Mouse (Mus musculus) MEL (cell line): ENCODE measurements around the gene Olfr522. TPM values are rescaled to one million over a fixed set of nuclear protein-coding genes. Genes with fewer than 3 reads are reported as not detected.

Source experiments
- DNase-seq: peaks from one replicate; pipeline ENCODE4 v3.0.0; 2011; ENCODE audit warnings: low read depth, low spot score
- H3K27ac ChIP-seq: 2 replicates; pipeline ENCODE4 v1.5.1; 2012; ENCODE audit warnings: low read depth, mild to moderate bottlenecking, control low read depth, low read length, moderate library complexity; ENCODE audit not compliant: control insufficient read depth
- H3K27me3 ChIP-seq, 2 experiments: fragments of 150-350 bp in 1 of 2; sonication (generic) in 1 of 2; 2 replicates each; pipeline ENCODE4 v1.6.1; 2012; ENCODE audit warnings: low read length in 2 of 2, mild to moderate bottlenecking in 2 of 2, improper control_type of control experiment in 1 of 2, moderate library complexity in 1 of 2; ENCODE audit not compliant: insufficient read depth in 2 of 2, control insufficient read depth in 1 of 2
- H3K36me3 ChIP-seq, 2 experiments: 2 replicates each; pipeline ENCODE4 v1.6.1; 2012 to 2014; ENCODE audit warnings: low read length in 2 of 2, improper control_type of control experiment in 1 of 2, inconsistent platforms in 1 of 2, mild to moderate bottlenecking in 1 of 2; ENCODE audit not compliant: insufficient read depth in 2 of 2, control insufficient read depth in 1 of 2
- H3K4me1 ChIP-seq, 2 experiments: fragments of 150-350 bp in 1 of 2; sonication (generic) in 1 of 2; 2 replicates each; pipeline ENCODE4 v1.6.1; 2012; ENCODE audit warnings: low read length in 2 of 2, improper control_type of control experiment in 1 of 2, mild to moderate bottlenecking in 1 of 2; ENCODE audit not compliant: insufficient read depth in 2 of 2, control insufficient read depth in 1 of 2
- H3K4me3 ChIP-seq, 2 experiments: fragments of 150-350 bp in 1 of 2; sonication (generic) in 1 of 2; 2 replicates each; pipeline ENCODE4 v1.5.1; 2012; ENCODE audit warnings: low read depth in 2 of 2, low read length in 2 of 2, mild to moderate bottlenecking in 2 of 2, moderate library complexity in 2 of 2, control low read depth in 1 of 2, improper control_type of control experiment in 1 of 2; ENCODE audit not compliant: control insufficient read depth in 1 of 2, insufficient read depth in 1 of 2
- H3K79me2 ChIP-seq: 2 replicates; pipeline ENCODE4 v1.6.1; 2012; ENCODE audit warnings: mild to moderate bottlenecking, low read length, moderate library complexity; ENCODE audit not compliant: control insufficient read depth, poor library complexity, insufficient read depth
- H3K9ac ChIP-seq: 2 replicates; pipeline ENCODE4 v1.6.1; 2012; ENCODE audit warnings: low read depth, mild to moderate bottlenecking, control low read depth, low read length, moderate library complexity; ENCODE audit not compliant: control insufficient read depth, poor library complexity, severe bottlenecking
- H3K9me3 ChIP-seq: fragments of 150-350 bp; sonication (generic); replicated peaks from 2 replicates; pipeline ENCODE4 v1.6.1; 2012; ENCODE audit warnings: mild to moderate bottlenecking, low read length, improper control_type of control experiment, moderate library complexity; ENCODE audit not compliant: insufficient read depth
- BHLHE40 ChIP-seq: IDR thresholded peaks from 2 replicates; pipeline ENCODE4 v1.6.1; 2012; ENCODE audit warnings: low read depth, mild to moderate bottlenecking, inconsistent platforms, low read length, improper control_type of control experiment, borderline replicate concordance
- CHD2 ChIP-seq: IDR thresholded peaks from 2 replicates; pipeline ENCODE4 v1.6.1; 2011; ENCODE audit warnings: low read length, improper control_type of control experiment
- CTCF ChIP-seq, 3 experiments: IDR thresholded peaks in 2 of 3; conservative IDR thresholded peaks in 1 of 3; 2 replicates each; pipeline ENCODE4 v1.5.1; 2011 to 2012; ENCODE audit warnings: low read length in 3 of 3, low read depth in 2 of 3, mild to moderate bottlenecking in 2 of 3, improper control_type of control experiment in 1 of 3, inconsistent platforms in 1 of 3, mixed read lengths in 1 of 3, moderate library complexity in 1 of 3; ENCODE audit not compliant: control insufficient read depth in 1 of 3, insufficient read depth in 1 of 3, poor library complexity in 1 of 3, severe bottlenecking in 1 of 3
- E2F4 ChIP-seq: IDR thresholded peaks from 2 replicates; pipeline ENCODE4 v1.6.1; 2011; ENCODE audit warnings: low read depth, low read length, improper control_type of control experiment, borderline replicate concordance
- ELF1 ChIP-seq: IDR thresholded peaks from 2 replicates; pipeline ENCODE4 v1.6.1; 2014; ENCODE audit warnings: low read depth, mild to moderate bottlenecking, inconsistent platforms, low read length, improper control_type of control experiment, moderate library complexity
- GABPA ChIP-seq: IDR thresholded peaks from 2 replicates; pipeline ENCODE4 v1.6.1; 2012; ENCODE audit warnings: low read depth, mild to moderate bottlenecking, inconsistent platforms, low read length, improper control_type of control experiment, moderate library complexity
- HCFC1 ChIP-seq: IDR thresholded peaks from 2 replicates; pipeline ENCODE4 v1.6.1; 2012; ENCODE audit warnings: low read depth, mild to moderate bottlenecking, inconsistent platforms, low read length, improper control_type of control experiment, moderate library complexity
- KAT2A ChIP-seq: conservative IDR thresholded peaks from 2 replicates; pipeline ENCODE4 v1.6.1; 2012; ENCODE audit warnings: low read depth, low read length, improper control_type of control experiment, inconsistent platforms
- MAX ChIP-seq: IDR thresholded peaks from 2 replicates; pipeline ENCODE4 v1.6.1; 2011; ENCODE audit warnings: low read length, improper control_type of control experiment
- MAZ ChIP-seq: IDR thresholded peaks from 2 replicates; pipeline ENCODE4 v1.6.1; 2012; ENCODE audit warnings: low read depth, mild to moderate bottlenecking, inconsistent platforms, low read length, improper control_type of control experiment
- MXI1 ChIP-seq: IDR thresholded peaks from 2 replicates; pipeline ENCODE4 v1.6.1; 2011; ENCODE audit warnings: mild to moderate bottlenecking, low read depth, low read length, improper control_type of control experiment
- NRF1 ChIP-seq: IDR thresholded peaks from 2 replicates; pipeline ENCODE4 v1.6.1; 2014; ENCODE audit warnings: low read depth, mild to moderate bottlenecking, inconsistent platforms, low read length, improper control_type of control experiment, moderate library complexity; ENCODE audit not compliant: poor library complexity, insufficient read depth, severe bottlenecking
- POLR2A ChIP-seq, 2 experiments: IDR thresholded peaks; 2 replicates each; pipeline ENCODE4 v1.6.1; 2011 to 2012; ENCODE audit warnings: low read length in 2 of 2, mild to moderate bottlenecking in 2 of 2, control low read depth in 1 of 2, improper control_type of control experiment in 1 of 2, low read depth in 1 of 2, moderate library complexity in 1 of 2; ENCODE audit not compliant: control insufficient read depth in 1 of 2, insufficient read depth in 1 of 2, poor library complexity in 1 of 2
- POLR2AphosphoS2 ChIP-seq: IDR thresholded peaks from 2 replicates; pipeline ENCODE4 v1.6.1; 2011; ENCODE audit warnings: low read length, improper control_type of control experiment
- RAD21 ChIP-seq: IDR thresholded peaks from 2 replicates; pipeline ENCODE4 v1.6.1; 2011; ENCODE audit warnings: mild to moderate bottlenecking, low read depth, low read length, improper control_type of control experiment
- SMC3 ChIP-seq: IDR thresholded peaks from 2 replicates; pipeline ENCODE4 v1.6.1; 2011; ENCODE audit warnings: low read depth, low read length, improper control_type of control experiment
- USF1 ChIP-seq: IDR thresholded peaks from 2 replicates; pipeline ENCODE4 v1.6.1; 2014; ENCODE audit warnings: low read depth, mild to moderate bottlenecking, inconsistent platforms, low read length, improper control_type of control experiment, moderate library complexity
- ZC3H11A ChIP-seq: IDR thresholded peaks from 2 replicates; pipeline ENCODE4 v1.6.1; 2012; ENCODE audit warnings: low read depth, mild to moderate bottlenecking, inconsistent platforms, low read length, improper control_type of control experiment
- ZNF384 ChIP-seq: IDR thresholded peaks from 2 replicates; pipeline ENCODE4 v1.6.1; 2012; ENCODE audit warnings: low read depth, mild to moderate bottlenecking, inconsistent platforms, low read length, improper control_type of control experiment
- polyA plus RNA-seq, 2 experiments: library from polyadenylated mRNA; stranded (reverse) in 1 of 2; unstranded in 1 of 2; fragments of >175 nt in 1 of 2; fragments of >200 nt in 1 of 2; gene quantifications; 2 replicates each; pipeline versions ENCODE4 v1.2.1 to v1.2.4; 2012; ENCODE audit warnings: low replicate concordance in 2 of 2, low read depth in 1 of 2; ENCODE audit not compliant: insufficient read length in 2 of 2, insufficient read depth in 1 of 2, missing spikeins in 1 of 2
- total RNA-seq: library from RNA; depleted of rRNA; stranded (reverse); fragments of 300-350 nt; gene quantifications from 2 replicates; pipeline ENCODE4 v1.2.3, GENCODE M21; 2012

Olfr522 gene
- total and polyA plus RNA-seq, 3 experiments = not detected

- Histone ChIP-seq H3K9ac (no peak overlapping the region), H3K36me3 (no peaks in the 10 kb centered on the region), H3K4me1 (peaks cover 0 to 6% of the 10 kb centered on the region in 2 experiments; a peak in 2 of 4 replicates), H3K27ac (no peak overlapping the region), H3K27me3 (no peaks in the 10 kb centered on the region), H3K9me3 (no peaks in the 10 kb centered on the region), H3K79me2 (no peaks in the 10 kb centered on the region), H3K4me3 (no peak overlapping the region)
- TF ChIP-seq CTCF (IDR thresholded peaks at IDR 0.05 in 2 of 3, conservative IDR thresholded peaks at IDR 0.05 in 1 of 3; ENCODE audit: control insufficient read depth in 1 of 3, insufficient read depth in 1 of 3, low read depth in 2 of 3, low read length in 3 of 3, poor library complexity in 1 of 3, severe bottlenecking in 1 of 3) (no peak), MXI1 (no peak), E2F4 (no peak), MAZ (no peak), SMC3 (no peak), NRF1 (no peak), GABPA (no peak), BHLHE40 (no peak), HCFC1 (no peak), RAD21 (no peak), MAX (no peak), POLR2A (IDR thresholded peaks at IDR 0.05; ENCODE audit: control insufficient read depth in 1 of 2, insufficient read depth in 1 of 2, low read depth in 1 of 2, low read length in 2 of 2, poor library complexity in 1 of 2) (no peak), KAT2A (no peak), CHD2 (no peak), POLR2AphosphoS2 (no peak), ZNF384 (no peak), ZC3H11A (no peak)
- no peak for DNase-seq
Observed at GRCm38 (mm10) chr7:140192445-140192844, 27.9 kb upstream of the Olfr522 start.

GRCm38 (mm10) chr7:140190435-140190834 lies 25.9 kb upstream of the Olfr522 start:
- no peaks in the 10 kb centered on the region for H3K36me3 ChIP-seq
- peaks cover 0 to 6% of the 10 kb centered on the region in 2 experiments; a peak in 2 of 4 replicates for H3K4me1 ChIP-seq
- H3K27me3 ChIP-seq = no peaks in the 10 kb centered on the region
- DNase-seq = no peak
- H3K27ac ChIP-seq = no peak overlapping the region
- no peaks in the 10 kb centered on the region for H3K9me3 ChIP-seq
- no peak overlapping the region for H3K9ac ChIP-seq
- no peaks in the 10 kb centered on the region for H3K79me2 ChIP-seq
- TF ChIP-seq USF1 = no peak
- no peak for TF ChIP-seq ELF1
- H3K4me3 ChIP-seq = no peak overlapping the region
